Mouse (Mus musculus): Measurements from ENCODE around the gene Eps8l3. TPM values are rescaled to one million over a fixed set of nuclear protein-coding genes. Genes with fewer than 3 reads are reported as not detected.

Eps8l3 gene
- not detected for total RNA-seq (2021)
- long read RNA-seq = 0 reads

DNA sequence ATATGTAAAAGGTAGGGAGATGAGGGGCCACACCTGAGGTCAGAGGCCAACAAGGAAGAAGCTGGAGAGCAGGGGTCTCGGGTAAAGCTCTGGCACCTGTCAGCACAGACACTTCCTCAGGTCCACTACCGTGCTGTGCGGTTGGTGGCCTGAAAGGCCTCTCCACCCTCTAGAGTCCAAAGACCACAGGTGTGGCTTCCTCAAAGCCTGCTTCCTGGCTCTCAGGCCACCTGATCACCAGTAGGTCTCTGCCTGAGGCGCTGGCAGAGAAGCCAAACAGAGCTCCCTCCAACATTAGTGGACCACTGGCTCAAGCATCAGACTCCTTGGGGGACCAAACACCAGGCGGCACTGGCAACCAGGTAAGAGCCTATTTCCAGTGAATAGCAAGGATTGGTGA, at the start of gene Eps8l3:
Eps8l3 (plus strand) TSS at position 225 of the 400 bp plus-strand sequence.
- no peak for DNase-seq (ENCODE audit: low spot score in 2 of 2)

DNA sequence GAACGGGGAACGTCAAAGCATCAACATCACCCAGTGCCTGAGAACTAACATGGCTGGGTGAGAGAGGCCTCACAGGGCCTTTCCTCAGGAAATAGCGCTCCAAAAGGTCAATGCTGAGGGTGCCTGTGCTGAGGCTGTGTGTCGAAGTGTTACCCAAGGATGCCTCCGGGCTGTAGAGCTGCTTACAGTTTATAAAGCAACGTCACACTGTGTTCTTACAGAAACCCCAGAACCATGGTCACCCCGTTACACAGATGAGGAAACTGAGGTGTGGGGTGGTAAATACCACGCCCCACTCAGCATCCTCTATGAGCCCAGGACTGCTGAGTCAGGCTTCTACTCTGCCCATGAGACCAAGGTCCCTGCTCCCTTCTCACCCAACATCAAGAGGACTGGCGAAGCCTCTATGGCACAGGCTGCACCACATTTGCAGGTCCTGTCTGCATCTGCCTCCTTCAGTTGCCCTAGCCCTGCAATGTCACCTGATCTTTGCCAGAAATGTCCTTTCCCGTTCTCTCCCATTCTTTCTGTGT, 49.1 kb upstream of the Eps8l3 start:
- no peak for DNase-seq (ENCODE audit: low spot score in 2 of 2)

DNA sequence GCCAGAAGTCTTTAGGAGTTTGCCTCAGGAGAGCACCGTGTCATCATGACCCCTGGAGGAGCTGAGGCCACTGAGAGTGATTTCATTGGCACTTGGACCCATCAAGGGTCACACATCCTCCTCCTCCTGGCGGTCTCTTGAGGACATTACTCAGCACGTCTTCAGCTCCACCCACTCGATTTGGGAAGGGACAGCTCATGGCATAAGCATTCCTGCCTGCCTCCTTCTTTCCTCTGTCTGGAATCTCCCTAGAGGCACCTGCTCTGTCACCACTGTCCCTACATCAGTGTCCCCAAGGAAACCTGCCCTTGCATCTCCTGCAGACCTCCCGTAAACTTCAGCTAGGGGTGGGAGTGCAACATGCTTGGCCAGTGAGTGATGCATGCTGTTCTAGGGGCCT, 48.5 kb upstream of the Eps8l3 start:
- DNase-seq (ENCODE audit: low spot score in 2 of 2) = no peak

DNA sequence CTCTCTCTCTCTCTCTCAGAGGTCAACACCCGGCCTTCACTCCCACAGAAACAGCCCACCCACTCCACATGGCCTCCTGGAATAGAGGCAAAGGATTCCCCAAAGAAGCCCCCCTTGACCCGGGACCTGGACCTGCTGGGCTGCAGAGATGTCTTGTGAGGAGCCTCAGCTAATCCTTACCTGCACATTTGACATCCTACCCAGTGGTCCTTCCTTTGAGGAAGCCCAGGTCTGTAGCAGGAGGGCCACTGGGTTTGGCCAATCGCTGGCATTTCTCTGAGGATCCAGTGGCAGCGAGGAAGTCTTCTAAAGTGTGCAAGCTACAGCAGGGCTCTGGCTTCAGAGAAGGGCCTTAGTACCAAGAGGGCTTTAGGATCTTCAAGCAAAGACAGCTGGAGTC, 48.0 kb upstream of the Eps8l3 start:
- no peak for DNase-seq (ENCODE audit: low spot score in 2 of 2)

DNA sequence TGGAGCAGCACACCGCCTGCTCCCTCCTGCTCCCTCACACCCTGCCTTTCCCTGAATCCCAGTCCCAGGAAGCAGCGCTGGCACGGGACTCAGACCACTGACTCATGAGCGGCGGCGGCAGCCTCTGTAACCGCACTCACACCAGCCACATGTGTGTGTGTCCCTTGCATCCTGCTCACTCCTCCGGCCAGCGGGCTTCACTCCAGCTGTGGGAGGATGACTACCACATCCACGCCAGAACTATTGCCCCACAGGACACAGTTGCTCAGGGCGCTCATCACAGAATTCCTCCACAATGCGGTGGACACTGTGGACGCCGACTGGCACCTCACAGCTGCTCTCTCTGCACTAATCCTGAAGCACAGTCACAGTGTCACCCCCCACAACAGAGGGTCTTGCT, 47.4 kb upstream of the Eps8l3 start:
- no peak for DNase-seq (ENCODE audit: low spot score in 2 of 2)

DNA sequence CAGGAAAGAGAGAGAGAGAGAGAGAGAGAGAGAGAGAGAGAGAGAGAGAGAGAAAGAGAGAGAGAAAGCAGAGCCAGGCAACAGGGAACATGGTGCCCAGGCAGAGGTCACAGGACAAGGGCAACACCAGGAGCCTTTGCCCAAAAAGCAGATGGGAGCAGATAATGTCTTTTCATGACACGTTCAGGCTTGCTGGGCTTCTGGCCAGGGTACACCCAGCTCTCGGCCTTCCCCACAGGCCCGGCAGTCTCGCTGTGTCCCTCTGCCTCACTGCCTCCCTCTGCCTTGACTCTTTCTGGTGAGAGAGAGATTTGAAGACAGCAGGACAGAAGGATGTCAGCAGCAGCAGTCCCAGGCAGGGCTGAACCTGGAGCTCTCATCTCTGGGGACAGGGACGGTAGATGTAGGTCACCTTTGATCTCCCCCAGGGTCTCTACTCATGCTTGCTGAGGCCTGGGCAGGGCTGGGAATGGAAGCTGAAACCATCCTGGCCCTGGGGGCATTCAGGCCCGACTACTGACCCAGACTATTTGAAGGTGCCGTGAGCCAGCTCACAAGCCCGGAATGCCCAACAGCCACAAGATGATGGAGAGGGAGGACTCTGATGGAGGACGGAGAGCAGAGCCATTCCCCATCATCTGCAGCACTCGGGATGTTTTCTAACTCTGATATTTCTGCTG, 45.0 kb upstream of the Eps8l3 start:
- DNase-seq (ENCODE audit: low spot score in 2 of 2) = no peak

DNA sequence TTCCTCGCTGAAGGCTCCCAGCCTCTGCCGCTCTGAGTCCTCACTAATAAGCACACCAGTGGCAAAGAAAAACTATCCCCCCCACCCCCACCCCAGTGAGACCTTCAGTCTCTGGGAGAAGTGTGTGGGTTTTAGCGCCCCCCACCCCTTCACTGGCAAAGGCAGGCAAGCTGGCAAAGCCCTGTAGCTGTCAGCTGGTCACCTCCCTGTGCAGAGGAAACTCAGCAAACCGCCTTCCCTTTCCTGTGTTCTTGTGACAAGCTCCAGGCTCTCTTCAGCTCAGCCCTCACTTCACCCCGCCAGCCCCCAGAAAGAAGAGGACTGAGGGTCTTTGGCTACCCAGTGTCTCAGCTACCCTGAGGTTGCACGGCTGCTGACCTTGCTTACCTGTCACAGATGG, 44.4 kb upstream of the Eps8l3 start:
- no peak for DNase-seq (ENCODE audit: low spot score in 2 of 2)

DNA sequence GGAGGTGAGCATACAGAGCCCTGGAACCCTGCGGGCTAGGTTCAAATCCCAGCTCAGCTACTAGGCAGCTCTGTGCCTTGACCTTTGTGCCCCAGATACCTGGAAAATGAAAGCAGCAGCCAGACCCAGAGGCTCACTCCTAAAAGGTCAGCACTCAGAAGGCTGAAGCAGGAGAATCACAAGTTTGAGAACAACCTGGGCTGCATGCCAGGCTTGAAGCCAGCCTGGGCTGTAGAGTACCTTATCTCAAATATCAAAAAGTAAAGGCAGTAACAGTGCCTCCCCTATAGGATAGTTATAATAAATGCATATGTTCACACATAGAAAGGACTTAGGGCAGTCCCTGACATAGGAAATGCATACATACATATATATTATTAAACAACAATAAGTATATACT, 43.7 kb upstream of the Eps8l3 start:
- no peak for DNase-seq (ENCODE audit: low spot score in 2 of 2)

DNA sequence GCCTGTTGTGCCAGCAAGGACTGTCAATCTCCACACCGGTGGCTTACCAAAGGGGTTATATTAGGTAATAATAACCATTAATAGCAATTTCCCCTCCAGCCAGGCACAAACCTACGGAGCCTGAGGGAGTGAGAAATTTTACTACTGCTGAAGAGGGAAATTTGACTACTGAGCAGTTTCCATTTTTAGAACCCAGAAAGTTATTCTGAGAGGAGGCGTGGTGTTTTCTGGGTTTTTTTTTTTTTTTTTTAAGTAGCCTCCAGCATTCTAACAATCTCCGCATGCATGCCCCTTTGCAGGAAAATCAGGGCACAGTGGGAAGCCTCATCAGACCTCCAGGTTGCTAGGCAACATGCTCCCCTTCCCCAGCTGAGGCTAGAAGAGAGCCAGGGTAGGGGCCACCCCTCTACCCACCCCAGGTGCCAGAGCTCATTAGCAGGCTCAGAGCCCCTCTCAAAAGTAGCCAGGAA, 43.1 kb upstream of the Eps8l3 start:
- DNase-seq (ENCODE audit: low spot score in 2 of 2) = no peak

DNA sequence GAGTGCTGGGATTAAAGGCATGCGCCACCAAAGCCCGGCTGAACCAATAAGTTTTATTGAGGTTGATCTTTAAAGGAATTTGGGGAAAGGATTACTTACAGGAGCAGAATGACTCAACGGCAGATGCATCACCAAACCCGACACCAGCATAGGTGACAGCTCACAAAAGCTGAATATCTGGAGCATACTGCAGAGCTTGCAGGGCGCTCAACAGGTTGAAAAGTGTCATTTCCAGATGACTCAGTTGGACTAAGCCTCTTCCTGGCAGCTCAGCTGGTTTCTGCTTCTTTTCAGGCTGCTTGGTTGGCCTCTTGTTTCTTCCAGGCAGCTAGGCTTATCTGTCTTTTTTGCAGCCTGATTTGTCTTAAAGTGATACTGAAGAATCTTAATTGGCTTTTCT, 41.7 kb upstream of the Eps8l3 start:
- no peak for DNase-seq (ENCODE audit: low spot score in 2 of 2)

DNA sequence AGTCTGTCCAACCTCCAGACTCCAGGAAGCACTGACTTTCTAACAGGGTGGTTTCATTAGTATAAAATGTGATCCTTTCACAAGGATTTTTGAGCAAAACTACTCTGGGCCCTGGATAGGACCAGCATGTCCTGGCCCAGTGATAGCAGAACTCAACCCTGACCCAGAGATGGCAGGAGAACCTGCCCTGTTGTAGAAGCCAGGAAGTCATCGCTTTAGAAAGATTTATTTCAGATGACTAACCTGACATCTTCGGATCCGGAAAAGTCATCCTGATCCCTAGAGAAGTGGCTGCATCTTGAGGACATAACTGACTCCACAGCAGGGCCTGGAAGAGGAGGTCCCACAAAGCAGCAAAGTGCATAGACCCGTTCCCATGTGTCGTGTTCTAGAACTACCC, 37.2 kb upstream of the Eps8l3 start:
- no peak for DNase-seq (ENCODE audit: low spot score in 2 of 2)

DNA sequence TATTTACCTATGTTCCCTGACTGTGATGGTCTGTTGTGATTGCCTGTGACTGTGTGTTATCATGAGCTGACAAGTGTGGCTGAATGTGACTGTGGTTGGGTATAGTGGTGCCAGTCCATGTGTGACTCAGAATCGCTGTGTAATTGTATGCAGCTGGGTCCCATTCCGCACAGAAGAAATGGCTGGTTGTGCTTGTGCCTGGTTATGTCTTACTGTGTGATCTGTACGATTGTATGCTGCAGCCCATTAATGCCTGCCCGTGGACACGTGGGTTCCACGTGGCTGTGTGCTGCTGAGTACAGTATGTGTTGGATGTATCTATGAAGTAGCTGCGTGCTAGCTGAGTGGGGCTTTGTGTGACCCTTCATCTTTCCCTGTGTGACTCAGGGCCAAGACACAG, 36.2 kb upstream of the Eps8l3 start:
- DNase-seq (ENCODE audit: low spot score in 2 of 2) = no peak

DNA sequence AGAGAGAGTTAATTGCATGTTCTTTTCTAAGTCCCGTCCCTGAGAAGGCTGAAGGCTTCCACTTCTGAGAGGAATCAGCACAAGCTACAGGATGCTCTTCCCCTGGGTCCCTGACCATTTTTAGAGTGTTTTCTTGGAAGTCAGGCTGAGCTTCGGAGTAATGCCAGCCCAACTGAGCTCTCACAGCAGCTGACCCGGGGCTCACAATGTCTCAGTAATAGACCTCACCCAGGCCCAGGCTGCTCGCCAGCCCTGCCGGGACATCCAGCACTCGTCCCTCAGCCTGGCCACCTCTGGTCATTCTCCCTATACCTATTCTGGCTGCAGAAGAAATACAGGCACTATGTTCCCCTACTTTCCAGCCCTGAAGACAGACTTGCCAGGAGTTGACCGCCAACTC, 35.7 kb upstream of the Eps8l3 start:
- DNase-seq (ENCODE audit: low spot score in 2 of 2) = peak in 1 of 2 experiments; percentile 39

DNA sequence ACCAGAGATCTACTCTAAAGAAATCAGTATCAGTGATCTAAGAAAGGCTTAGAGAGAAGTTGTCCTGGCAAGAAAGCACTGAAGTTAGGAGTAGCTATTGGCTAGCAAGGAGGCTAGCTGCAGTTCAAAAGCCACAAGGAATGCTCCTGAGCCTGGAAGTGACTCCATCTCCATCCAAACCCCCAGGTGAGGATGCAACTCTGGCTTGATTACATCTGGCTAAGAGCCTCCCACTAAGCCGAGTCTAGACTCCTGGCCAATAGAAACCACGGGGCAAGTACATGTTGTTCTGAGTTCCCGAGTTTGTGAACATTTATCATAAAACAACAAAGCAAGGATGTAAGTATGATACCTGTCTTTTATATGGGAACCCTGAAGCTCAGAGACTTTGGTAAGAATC, 33.6 kb upstream of the Eps8l3 start:
- no peak for DNase-seq (ENCODE audit: low spot score in 2 of 2)

DNA sequence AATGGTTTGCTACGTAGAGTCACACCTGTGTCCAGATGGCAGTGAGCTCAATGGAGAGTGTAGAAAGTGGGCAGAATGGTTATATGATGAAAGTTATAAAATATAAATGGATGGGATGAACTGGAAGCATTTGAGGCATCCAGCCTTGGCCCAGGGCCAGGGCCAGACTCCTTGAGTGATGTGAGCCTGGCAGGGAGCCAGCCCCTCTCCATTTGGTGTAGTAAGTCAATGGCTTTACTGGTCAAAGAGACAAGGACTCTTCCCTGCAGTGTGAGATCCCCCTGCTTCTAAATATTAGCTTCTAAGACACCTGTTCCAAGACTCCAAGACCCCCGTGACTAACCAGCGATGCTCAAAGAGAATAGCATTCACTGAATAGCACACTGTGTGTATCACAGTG, 33.0 kb upstream of the Eps8l3 start:
- no peak for DNase-seq (ENCODE audit: low spot score in 2 of 2)

DNA sequence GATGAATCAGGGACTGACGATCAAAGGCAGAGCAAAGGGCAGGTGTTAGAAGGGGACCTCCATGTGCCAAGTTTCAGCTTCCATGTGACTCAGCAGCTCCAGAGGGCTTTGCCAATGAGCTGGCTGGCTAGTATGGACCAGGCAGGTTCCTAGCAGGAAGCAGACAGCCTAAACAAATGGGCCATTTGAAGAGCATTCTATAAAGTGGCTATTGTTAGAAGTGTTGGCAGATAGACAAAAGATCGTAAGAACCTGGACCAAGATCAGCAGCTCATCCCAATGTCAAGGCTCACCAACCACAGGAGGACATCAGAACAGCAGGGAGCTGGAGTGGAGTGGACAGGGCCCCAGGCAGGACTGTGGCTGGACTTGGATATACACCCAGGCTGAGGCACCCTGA, 32.5 kb upstream of the Eps8l3 start:
- peak in 1 of 2 experiments; percentile 40 for DNase-seq (ENCODE audit: low spot score in 2 of 2)

DNA sequence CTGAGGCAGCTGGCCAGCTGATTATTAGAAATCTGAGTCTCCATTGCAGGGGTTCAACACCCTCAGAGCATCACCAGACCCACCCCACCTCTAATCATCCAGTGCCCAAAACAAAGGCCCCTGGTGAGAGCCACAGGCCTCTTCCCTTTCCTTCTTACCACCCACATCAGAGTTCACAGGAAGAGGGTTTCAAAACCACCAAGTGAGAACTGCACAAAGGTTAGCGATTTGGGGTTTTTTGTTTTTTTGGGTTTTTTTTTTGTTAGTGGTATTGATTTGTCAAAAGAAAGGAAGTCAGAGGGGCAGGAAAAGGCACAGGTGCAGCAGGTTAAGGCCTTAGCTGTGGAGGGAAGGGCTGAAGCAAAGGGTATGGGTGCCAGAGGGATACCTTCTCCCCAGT, 30.9 kb upstream of the Eps8l3 start:
- no peak for DNase-seq (ENCODE audit: low spot score in 2 of 2)

DNA sequence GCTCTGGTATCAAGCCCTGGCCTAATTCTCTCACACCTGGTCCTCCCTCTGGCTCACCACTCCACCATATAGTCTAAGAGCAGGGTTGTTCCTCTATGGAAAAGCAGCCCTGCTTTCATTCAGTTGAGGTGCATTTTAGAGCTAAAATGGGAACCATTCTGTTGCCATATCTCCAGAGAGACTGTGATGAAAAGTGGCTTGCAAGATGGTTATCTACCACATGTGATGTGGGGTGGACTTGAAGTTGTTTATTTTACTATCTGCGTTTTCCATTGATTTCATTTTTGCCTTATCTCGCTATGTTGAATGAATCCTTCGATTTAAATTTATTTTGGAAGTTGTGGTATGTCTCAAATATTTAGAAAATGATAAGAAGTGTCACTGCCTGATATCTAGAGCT, 30.2 kb upstream of the Eps8l3 start:
- DNase-seq (ENCODE audit: low spot score in 2 of 2) = no peak

DNA sequence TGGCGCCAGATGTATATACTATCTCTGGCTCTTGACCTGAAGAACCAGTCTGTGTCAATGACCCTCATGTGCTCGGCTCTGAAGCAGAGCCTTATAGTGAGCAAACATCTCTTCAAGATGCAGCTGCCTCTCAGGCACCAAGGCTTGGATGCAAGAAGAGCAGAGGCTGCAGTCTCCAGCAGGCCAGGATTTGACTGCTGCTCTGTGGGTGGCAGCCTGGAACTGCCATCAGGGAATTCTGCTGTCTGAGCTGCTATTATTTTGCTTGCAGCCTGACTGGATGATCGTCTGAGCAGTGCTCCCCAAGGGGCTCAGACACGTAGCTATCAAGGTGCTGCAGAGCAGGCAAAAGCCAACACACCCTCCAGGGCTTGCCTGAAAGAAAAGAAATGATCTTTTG, 28.9 kb upstream of the Eps8l3 start:
- DNase-seq (ENCODE audit: low spot score in 2 of 2) = peak; percentile 57 to 77

DNA sequence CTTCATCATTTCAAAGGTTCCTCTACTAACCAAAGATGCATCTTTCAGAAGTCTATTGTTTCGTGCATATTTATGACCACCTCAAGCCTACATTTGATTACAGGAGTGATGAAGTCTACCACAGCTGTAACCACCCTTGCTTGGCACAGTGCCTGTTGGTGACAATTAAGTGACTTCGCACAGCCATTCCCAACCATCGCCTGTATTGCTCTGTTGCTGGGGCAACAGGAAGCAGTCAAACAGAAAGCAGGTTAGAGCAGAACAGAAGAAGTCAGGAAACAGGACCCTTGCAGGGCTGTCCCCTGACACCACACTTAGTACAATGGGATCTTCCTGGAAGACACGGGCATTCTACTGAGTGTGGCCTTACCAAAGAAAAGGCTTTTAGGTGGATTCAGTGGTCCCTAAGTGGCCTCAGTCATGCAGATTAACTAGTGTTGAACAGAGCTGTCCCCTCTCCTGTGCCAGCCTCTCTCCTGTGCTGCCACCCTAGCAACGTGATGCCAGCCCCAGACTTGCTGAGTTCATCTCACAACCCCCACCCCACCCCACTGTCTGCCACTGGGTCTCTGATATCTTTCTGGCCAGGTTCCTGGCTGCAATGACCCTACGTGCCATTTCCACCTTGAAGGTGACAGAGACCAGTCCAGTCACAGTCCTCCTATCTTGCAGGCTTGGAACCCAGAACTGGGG, 27.9 kb upstream of the Eps8l3 start:
- no peak for DNase-seq (ENCODE audit: low spot score in 2 of 2)

DNA sequence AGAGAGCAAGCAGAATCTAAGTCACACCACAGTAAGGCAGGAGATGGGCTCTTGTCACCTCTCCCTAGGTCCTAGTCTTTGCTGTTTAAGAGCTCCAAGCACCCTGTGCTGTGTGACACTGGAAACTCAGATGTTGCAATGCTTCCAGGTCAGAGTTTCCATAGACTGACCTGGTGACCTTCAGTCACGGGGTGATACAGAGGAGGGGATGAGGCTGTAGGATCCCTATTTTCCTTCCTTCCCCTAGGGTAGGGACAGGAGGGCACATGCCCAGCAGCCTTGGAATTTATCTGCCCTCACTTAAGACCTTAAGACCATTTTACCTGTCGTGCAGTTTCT, 27.4 kb upstream of the Eps8l3 start:
- no peak for DNase-seq (ENCODE audit: low spot score in 2 of 2)

DNA sequence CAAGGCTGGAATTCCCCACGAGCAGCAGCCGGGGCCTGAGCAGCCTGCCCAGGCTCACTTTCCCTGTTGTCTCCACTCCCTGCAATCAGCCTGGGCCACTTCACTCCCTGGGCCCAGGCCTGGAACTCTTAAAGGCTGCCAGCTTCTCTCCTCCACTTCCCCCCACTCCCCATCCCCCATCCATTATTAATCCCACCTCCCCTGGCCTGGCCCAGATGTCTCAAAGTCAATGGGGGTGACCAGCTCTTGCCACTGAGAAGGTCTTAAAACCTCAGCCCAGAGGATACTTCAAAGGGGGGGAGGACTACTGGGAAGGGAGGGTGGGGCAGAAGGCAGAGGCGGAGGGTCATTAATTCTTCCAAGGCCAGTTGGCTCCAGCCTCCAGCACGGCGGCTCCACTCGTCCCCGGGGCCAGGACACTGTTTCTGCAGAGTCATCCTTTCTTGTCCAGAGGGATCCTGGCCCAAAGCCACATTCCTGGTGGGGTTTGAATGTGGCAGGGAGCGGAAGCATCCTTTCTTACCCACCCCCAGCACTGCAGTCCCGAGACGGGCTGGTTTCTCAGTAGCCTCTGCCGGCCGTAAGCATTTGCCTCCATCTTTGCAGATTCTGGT, 26.5 kb upstream of the Eps8l3 start:
- no peak for DNase-seq (ENCODE audit: low spot score in 2 of 2)

DNA sequence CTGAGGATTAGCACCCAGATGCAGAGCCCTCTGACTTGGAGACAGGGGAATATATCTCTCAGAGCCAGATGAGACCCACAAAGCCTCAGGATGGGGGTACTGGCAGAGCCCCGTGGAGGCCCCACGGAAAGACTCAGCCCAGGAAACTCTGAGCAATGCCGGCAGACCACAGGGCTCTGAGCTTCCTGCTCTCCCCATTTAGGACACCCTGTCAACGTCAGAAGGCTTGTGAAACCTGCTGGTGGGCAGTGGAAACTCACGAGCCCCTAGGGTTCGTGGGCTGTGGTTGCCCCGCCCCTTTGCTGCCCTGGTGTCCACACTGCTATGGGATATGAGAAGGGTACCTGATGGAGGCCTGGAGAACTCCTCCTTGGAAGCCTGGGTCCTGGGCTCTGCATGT, 24.2 kb upstream of the Eps8l3 start:
- DNase-seq (ENCODE audit: low spot score in 2 of 2) = no peak

Data from layer of hippocampus, adult 18-20 months (tissue).